18 mouse cellular contexts compared by ENCODE assay signal in genomic region chr3:52090230-52090873, GRCm38 (mm10). TPM values are rescaled to one million over a fixed set of nuclear protein-coding genes. Genes with fewer than 3 reads are reported as not detected.
DNase-seq lines count a peak whose midpoint lies in the region; ATAC-seq and TF ChIP-seq lines count a peak whose summit lies in the region.
"Had no signal": no experiment of that assay in that cellular context is flagged by ENCODE, and none has a peak within 500 bp of the region (broad histone marks: within the 10 kb centered on the region; RNA-seq: fewer than 3 reads in every experiment).

No protein-coding gene starts in this region.

- no peak for TF ChIP-seq RAD21 in MEL (IDR thresholded peaks at IDR 0.05; ENCODE audit: low read depth, low read length)

- no peak for ATAC-seq in kidney, embryonic 15.5 days (replicated peaks; ENCODE audit: low FRiP score)
- peak; percentile 58 for ATAC-seq in megakaryocyte, adult 5-6 weeks (ENCODE audit: poor library complexity, severe bottlenecking)
- ATAC-seq: forebrain, embryonic 14.5 days; midbrain, embryonic 16.5 days had no signal

- no peak for TF ChIP-seq CTCF in MEL (IDR thresholded peaks at IDR 0.05 in 2 of 3, conservative IDR thresholded peaks at IDR 0.05 in 1 of 3; ENCODE audit: control insufficient read depth in 1 of 3, insufficient read depth in 1 of 3, low read depth in 2 of 3, low read length in 3 of 3, poor library complexity in 1 of 3, severe bottlenecking in 1 of 3)

- peaks cover 62% of the 10 kb centered on the region for H3K4me1 ChIP-seq in kidney, embryonic 15.5 days
- H3K4me1 ChIP-seq in MEL (ENCODE audit: control insufficient read depth in 1 of 2, insufficient read depth in 2 of 2, low read length in 2 of 2): peaks cover 6 to 24% of the 10 kb centered on the region in 2 experiments

- H3K9ac ChIP-seq in kidney, embryonic 15.5 days: no peak overlapping the region
- 0 out of 2 replicates have a peak overlapping the region, but pooled peaks have one; percentile 33 for H3K9ac ChIP-seq in MEL (ENCODE audit: control insufficient read depth, low read depth, low read length, poor library complexity, severe bottlenecking)
- H3K9ac ChIP-seq: liver, embryonic 15.5 days had no signal

- TF ChIP-seq POLR2A in MEL (IDR thresholded peaks at IDR 0.05; ENCODE audit: control insufficient read depth in 1 of 2, insufficient read depth in 1 of 2, low read depth in 1 of 2, low read length in 2 of 2, poor library complexity in 1 of 2): no peak

- peak overlapping the region; percentile 87; the same call in 1 of the 2 replicates for H3K27ac ChIP-seq in kidney, embryonic 15.5 days
- no peak overlapping the region for H3K27ac ChIP-seq in MEL (ENCODE audit: control insufficient read depth, low read depth, low read length)
- H3K27ac ChIP-seq: liver, embryonic 15.5 days; macrophage had no signal

- H3K36me3 ChIP-seq in kidney, embryonic 15.5 days: no peaks in the 10 kb centered on the region
- H3K36me3 ChIP-seq in MEL (ENCODE audit: control insufficient read depth in 1 of 2, insufficient read depth in 2 of 2, low read length in 2 of 2): peaks cover 0 to 21% of the 10 kb centered on the region in 2 experiments; a peak in 2 of 4 replicates
- H3K36me3 ChIP-seq: liver, embryonic 15.5 days had no signal

- no peak for DNase-seq in kidney, postnatal 36 days
- DNase-seq in MEL (ENCODE audit: low read depth, low spot score) (peak; percentile 30), NIH3T3 (ENCODE audit: low read depth) (peak; percentile 42)
- DNase-seq in left cerebral cortex, postnatal 36 days (ENCODE audit: low spot score in 2 of 2): no peak
- no peak for DNase-seq in layer of hippocampus, adult 18-20 months (ENCODE audit: low spot score in 2 of 2)
- DNase-seq: adrenal gland, postnatal 10 days; cerebellum, adult 18-20 months; cerebellum, postnatal 36 days; heart, adult 11 months; heart, postnatal 10 days; kidney, postnatal 10 days had no signal

- H3K4me3 ChIP-seq in kidney, embryonic 15.5 days (replicated peaks): no peak overlapping the region
- no peak overlapping the region for H3K4me3 ChIP-seq in MEL (ENCODE audit: control insufficient read depth in 1 of 2, insufficient read depth in 1 of 2, low read depth in 2 of 2, low read length in 2 of 2)
- H3K4me3 ChIP-seq: embryonic facial prominence, embryonic 10.5 days; liver, embryonic 15.5 days had no signal

- no peak overlapping the region for H3K4me2 ChIP-seq in kidney, embryonic 15.5 days
- H3K4me2 ChIP-seq: liver, embryonic 15.5 days had no signal

- peak in 1 of 2 experiments; percentile 29; a peak in 1 of 4 replicates for TF ChIP-seq EP300 in MEL (IDR thresholded peaks at IDR 0.05; ENCODE audit: low read depth in 1 of 2, low read length in 2 of 2)

- H3K79me2 ChIP-seq in MEL (ENCODE audit: control insufficient read depth, insufficient read depth, low read length, poor library complexity): peaks cover 3% of the 10 kb centered on the region; the same call in 1 of the 2 replicates

- no peaks in the 10 kb centered on the region for H3K27me3 ChIP-seq in kidney, embryonic 15.5 days
- H3K27me3 ChIP-seq in MEL (ENCODE audit: control insufficient read depth in 1 of 2, insufficient read depth in 2 of 2, low read length in 2 of 2): no peaks in the 10 kb centered on the region
- H3K27me3 ChIP-seq: liver, embryonic 15.5 days had no signal

- intact Hi-C loops in left cerebral cortex, postnatal 36 days (cut with DNase I): no loop called here

- H3K9me3 ChIP-seq in kidney, embryonic 15.5 days (replicated peaks): no peaks in the 10 kb centered on the region
- H3K9me3 ChIP-seq in MEL (replicated peaks; ENCODE audit: insufficient read depth, low read length): no peaks in the 10 kb centered on the region
- H3K9me3 ChIP-seq: embryonic facial prominence, embryonic 10.5 days; liver, embryonic 15.5 days had no signal

- WGBS in kidney, embryonic 15.5 days: 32% methylated on average over 8 of the region's 8 CpGs

TF ChIP-seq in MEL, 35 proteins besides CTCF, POLR2A, EP300 and RAD21:
- TF ChIP-seq POLR2AphosphoS2 (IDR thresholded peaks at IDR 0.05; ENCODE audit: low read length) (no peak), POLR2AphosphoS5 (IDR thresholded peaks at IDR 0.05; ENCODE audit: borderline replicate concordance, low read depth, low read length) (no peak), ZNF384 (IDR thresholded peaks at IDR 0.05; ENCODE audit: low read depth, low read length) (no peak), GATA1 (IDR thresholded peaks at IDR 0.05; ENCODE audit: low read depth, low read length) (0 out of 2 replicates have a peak, but pooled peaks have one; percentile 15)

RNA-seq across cellular contexts. Expression of gene Maml3, which starts 14.5 kb away (rescaled TPM):
- polyA plus RNA-seq in kidney, embryonic 15.5 days (2015; fragmentation: Nextera tagmentation; extraction: Ambion mirVana): 6.2 and 7.8 TPM in 2 replicates
- total RNA-seq in MEL (2012; rRNA removed): 2.0 and 2.6 TPM in 2 replicates
- polyA plus RNA-seq in MEL (2012; ENCODE audit: insufficient read depth in 1 of 2, insufficient read length in 2 of 2, low read depth in 1 of 2, low replicate concordance in 2 of 2, missing spikeins in 1 of 2): 1 to 10 TPM in 1 of 2 experiments, not detected in 1; 4.1 TPM
- total RNA-seq in megakaryocyte, adult 5-6 weeks (2015): 3.1 and 4.9 TPM in 2 replicates
- total RNA-seq in megakaryocyte, adult 5-6 weeks (2017): 4.3 and 4.6 TPM in 2 replicates
- total RNA-seq in left cerebral cortex, postnatal 36 days (2021): 10 to 100 TPM in 1 of 2 experiments, 1 to 10 TPM in 1; 6.2 to 11.9 TPM
- 1 to 10 TPM; 7.8 TPM for total RNA-seq in layer of hippocampus, adult 18-20 months (2021)

Comparison
In these comparisons a context has a peak if more than half of its experiments do, and no peak if none do; other contexts are left out.
1. DNase-seq: peak in MEL (single experiment) and NIH3T3 (single experiment); none in kidney, postnatal 36 days (0 of 2), left cerebral cortex, postnatal 36 days (0 of 2) and layer of hippocampus, adult 18-20 months (0 of 2).